In genomic region chr16:44988667-44989357, GRCm38 (mm10) we compare ENCODE assay signal across 19 mouse cellular contexts. TPM values are rescaled to one million over a fixed set of nuclear protein-coding genes. Genes with fewer than 3 reads are reported as not detected.
"Had no signal": no experiment of that assay in that cellular context is flagged by ENCODE, and none has a peak within 500 bp of the region (broad histone marks: within the 10 kb centered on the region; RNA-seq: fewer than 3 reads in every experiment).

No protein-coding gene starts in this region.

- H3K27me3 ChIP-seq: liver, embryonic 13.5 days; midbrain, embryonic 12.5 days; neural tube, embryonic 15.5 days; stomach, embryonic 15.5 days had no signal

- ATAC-seq: midbrain, embryonic 16.5 days had no signal

- H3K9ac ChIP-seq: liver, embryonic 13.5 days; lung, embryonic 14.5 days; midbrain, embryonic 12.5 days; neural tube, embryonic 15.5 days; stomach, embryonic 15.5 days had no signal

- DNase-seq: kidney, adult 11 months; kidney, adult 9 months; kidney, postnatal 10 days; left cerebral cortex, postnatal 4 days; liver, embryonic 13.5 days; lung, embryonic 14.5 days; retina, postnatal 1 day; thymus, adult 2 months; thymus, postnatal 25 days had no signal

- H3K4me3 ChIP-seq: liver, embryonic 13.5 days; midbrain, embryonic 12.5 days; myocyte; neural tube, embryonic 15.5 days; stomach, embryonic 15.5 days had no signal

- H3K9me3 ChIP-seq: liver, embryonic 13.5 days; midbrain, embryonic 12.5 days; neural tube, embryonic 15.5 days; stomach, embryonic 15.5 days had no signal

- H3K27ac ChIP-seq: liver, embryonic 13.5 days; midbrain, embryonic 12.5 days; neural tube, embryonic 15.5 days; stomach, embryonic 15.5 days had no signal

- H3K4me2 ChIP-seq: liver, embryonic 13.5 days; lung, embryonic 14.5 days; midbrain, embryonic 12.5 days; neural tube, embryonic 15.5 days; stomach, embryonic 15.5 days had no signal

- H3K36me3 ChIP-seq: liver, embryonic 13.5 days; midbrain, embryonic 12.5 days; neural tube, embryonic 15.5 days; stomach, embryonic 15.5 days had no signal

- H3K4me1 ChIP-seq: midbrain, embryonic 12.5 days; neural tube, embryonic 15.5 days; stomach, embryonic 15.5 days had no signal

RNA-seq across cellular contexts. Expression of gene Cd200r3, which starts 45.3 kb away (rescaled TPM):
- total RNA-seq: layer of hippocampus, adult 8-10 months; left cerebral cortex, adult 18-20 months; left cerebral cortex, postnatal 10 days had no signal
- polyA plus RNA-seq: intestine, embryonic 14.5 days; midbrain, embryonic 12.5 days; midbrain, embryonic 16.5 days; myocyte; neural tube, embryonic 11.5 days had no signal
